Mouse (Mus musculus) MEL (cell line): ENCODE measurements around the gene Gm4792. TPM values are rescaled to one million over a fixed set of nuclear protein-coding genes. Genes with fewer than 3 reads are reported as not detected.
A peak's percentile ranks its signal among the peaks of the same experiment; 100 is the strongest.

Experiments
- DNase-seq: peaks from one replicate; pipeline ENCODE4 v3.0.0; 2011; ENCODE audit warnings: low read depth, low spot score
- H3K27ac ChIP-seq: 2 replicates; pipeline ENCODE4 v1.5.1; 2012; ENCODE audit warnings: low read depth, mild to moderate bottlenecking, control low read depth, low read length, moderate library complexity; ENCODE audit not compliant: control insufficient read depth
- H3K27me3 ChIP-seq, 2 experiments: fragments of 150-350 bp in 1 of 2; sonication (generic) in 1 of 2; 2 replicates each; pipeline ENCODE4 v1.6.1; 2012; ENCODE audit warnings: low read length in 2 of 2, mild to moderate bottlenecking in 2 of 2, improper control_type of control experiment in 1 of 2, moderate library complexity in 1 of 2; ENCODE audit not compliant: insufficient read depth in 2 of 2, control insufficient read depth in 1 of 2
- H3K36me3 ChIP-seq, 2 experiments: 2 replicates each; pipeline ENCODE4 v1.6.1; 2012 to 2014; ENCODE audit warnings: low read length in 2 of 2, improper control_type of control experiment in 1 of 2, inconsistent platforms in 1 of 2, mild to moderate bottlenecking in 1 of 2; ENCODE audit not compliant: insufficient read depth in 2 of 2, control insufficient read depth in 1 of 2
- H3K4me1 ChIP-seq, 2 experiments: fragments of 150-350 bp in 1 of 2; sonication (generic) in 1 of 2; 2 replicates each; pipeline ENCODE4 v1.6.1; 2012; ENCODE audit warnings: low read length in 2 of 2, improper control_type of control experiment in 1 of 2, mild to moderate bottlenecking in 1 of 2; ENCODE audit not compliant: insufficient read depth in 2 of 2, control insufficient read depth in 1 of 2
- H3K4me3 ChIP-seq, 2 experiments: fragments of 150-350 bp in 1 of 2; sonication (generic) in 1 of 2; 2 replicates each; pipeline ENCODE4 v1.5.1; 2012; ENCODE audit warnings: low read depth in 2 of 2, low read length in 2 of 2, mild to moderate bottlenecking in 2 of 2, moderate library complexity in 2 of 2, control low read depth in 1 of 2, improper control_type of control experiment in 1 of 2; ENCODE audit not compliant: control insufficient read depth in 1 of 2, insufficient read depth in 1 of 2
- H3K79me2 ChIP-seq: 2 replicates; pipeline ENCODE4 v1.6.1; 2012; ENCODE audit warnings: mild to moderate bottlenecking, low read length, moderate library complexity; ENCODE audit not compliant: control insufficient read depth, poor library complexity, insufficient read depth
- H3K9ac ChIP-seq: 2 replicates; pipeline ENCODE4 v1.6.1; 2012; ENCODE audit warnings: low read depth, mild to moderate bottlenecking, control low read depth, low read length, moderate library complexity; ENCODE audit not compliant: control insufficient read depth, poor library complexity, severe bottlenecking
- H3K9me3 ChIP-seq: fragments of 150-350 bp; sonication (generic); replicated peaks from 2 replicates; pipeline ENCODE4 v1.6.1; 2012; ENCODE audit warnings: mild to moderate bottlenecking, low read length, improper control_type of control experiment, moderate library complexity; ENCODE audit not compliant: insufficient read depth
- BHLHE40 ChIP-seq: IDR thresholded peaks from 2 replicates; pipeline ENCODE4 v1.6.1; 2012; ENCODE audit warnings: low read depth, mild to moderate bottlenecking, inconsistent platforms, low read length, improper control_type of control experiment, borderline replicate concordance
- CHD1 ChIP-seq: IDR thresholded peaks from 2 replicates; pipeline ENCODE4 v1.6.1; 2012; ENCODE audit warnings: low read depth, mild to moderate bottlenecking, inconsistent platforms, low read length, improper control_type of control experiment
- CHD2 ChIP-seq: IDR thresholded peaks from 2 replicates; pipeline ENCODE4 v1.6.1; 2011; ENCODE audit warnings: low read length, improper control_type of control experiment
- ELF1 ChIP-seq: IDR thresholded peaks from 2 replicates; pipeline ENCODE4 v1.6.1; 2014; ENCODE audit warnings: low read depth, mild to moderate bottlenecking, inconsistent platforms, low read length, improper control_type of control experiment, moderate library complexity
- EP300 ChIP-seq, 2 experiments: IDR thresholded peaks; 2 replicates each; pipeline ENCODE4 v1.6.1; 2011; ENCODE audit warnings: improper control_type of control experiment in 2 of 2, low read length in 2 of 2, low read depth in 1 of 2, mild to moderate bottlenecking in 1 of 2
- ETS1 ChIP-seq: IDR thresholded peaks from 2 replicates; pipeline ENCODE4 v1.6.1; 2012; ENCODE audit warnings: low read depth, mild to moderate bottlenecking, inconsistent platforms, low read length, improper control_type of control experiment, moderate library complexity
- GATA1 ChIP-seq: IDR thresholded peaks from 2 replicates; pipeline ENCODE4 v1.6.1; 2011; ENCODE audit warnings: low read depth, low read length, improper control_type of control experiment
- JUND ChIP-seq: IDR thresholded peaks from 2 replicates; pipeline ENCODE4 v1.6.1; 2011; ENCODE audit warnings: low read depth, mild to moderate bottlenecking, improper control_type of control experiment, low read length
- MAZ ChIP-seq: IDR thresholded peaks from 2 replicates; pipeline ENCODE4 v1.6.1; 2012; ENCODE audit warnings: low read depth, mild to moderate bottlenecking, inconsistent platforms, low read length, improper control_type of control experiment
- MEF2A ChIP-seq: IDR thresholded peaks from 2 replicates; pipeline ENCODE4 v1.6.1; 2014; ENCODE audit warnings: low read depth, mild to moderate bottlenecking, inconsistent platforms, low read length, improper control_type of control experiment; ENCODE audit not compliant: poor library complexity, insufficient replicate concordance, severe bottlenecking; ENCODE audit errors: extremely low read depth
- MXI1 ChIP-seq: IDR thresholded peaks from 2 replicates; pipeline ENCODE4 v1.6.1; 2011; ENCODE audit warnings: mild to moderate bottlenecking, low read depth, low read length, improper control_type of control experiment
- MYC ChIP-seq: IDR thresholded peaks from 2 replicates; pipeline ENCODE4 v1.6.1; 2011; ENCODE audit warnings: low read depth, mild to moderate bottlenecking, low read length, improper control_type of control experiment, moderate library complexity
- NRF1 ChIP-seq: IDR thresholded peaks from 2 replicates; pipeline ENCODE4 v1.6.1; 2014; ENCODE audit warnings: low read depth, mild to moderate bottlenecking, inconsistent platforms, low read length, improper control_type of control experiment, moderate library complexity; ENCODE audit not compliant: poor library complexity, insufficient read depth, severe bottlenecking
- POLR2AphosphoS2 ChIP-seq: IDR thresholded peaks from 2 replicates; pipeline ENCODE4 v1.6.1; 2011; ENCODE audit warnings: low read length, improper control_type of control experiment
- POLR2AphosphoS5 ChIP-seq: IDR thresholded peaks from 2 replicates; pipeline ENCODE4 v1.6.1; 2012; ENCODE audit warnings: low read depth, borderline replicate concordance, mild to moderate bottlenecking, inconsistent platforms, low read length, moderate library complexity, mixed read lengths
- SIN3A ChIP-seq: IDR thresholded peaks from 2 replicates; pipeline ENCODE4 v1.6.1; 2012; ENCODE audit warnings: low read length, improper control_type of control experiment, inconsistent platforms
- SMC3 ChIP-seq: IDR thresholded peaks from 2 replicates; pipeline ENCODE4 v1.6.1; 2011; ENCODE audit warnings: low read depth, low read length, improper control_type of control experiment
- TBP ChIP-seq: IDR thresholded peaks from 2 replicates; pipeline ENCODE4 v1.8.0; 2011; ENCODE audit warnings: low read depth, low read length, improper control_type of control experiment
- TCF12 ChIP-seq: IDR thresholded peaks from 2 replicates; pipeline ENCODE4 v1.6.1; 2014; ENCODE audit warnings: low read depth, mild to moderate bottlenecking, inconsistent platforms, low read length, improper control_type of control experiment, moderate library complexity
- UBTF ChIP-seq: IDR thresholded peaks from 2 replicates; pipeline ENCODE4 v1.6.1; 2012; ENCODE audit warnings: low read depth, mild to moderate bottlenecking, inconsistent platforms, low read length, improper control_type of control experiment, moderate library complexity, borderline replicate concordance; ENCODE audit not compliant: insufficient read depth
- USF1 ChIP-seq: IDR thresholded peaks from 2 replicates; pipeline ENCODE4 v1.6.1; 2014; ENCODE audit warnings: low read depth, mild to moderate bottlenecking, inconsistent platforms, low read length, improper control_type of control experiment, moderate library complexity
- USF2 ChIP-seq, 2 experiments: IDR thresholded peaks; 2 replicates each; pipeline ENCODE4 v1.6.1; 2011 to 2012; ENCODE audit warnings: improper control_type of control experiment in 2 of 2, low read length in 2 of 2, borderline replicate concordance in 1 of 2, inconsistent platforms in 1 of 2, low read depth in 1 of 2, mild to moderate bottlenecking in 1 of 2; ENCODE audit not compliant: insufficient read depth in 1 of 2
- ZC3H11A ChIP-seq: IDR thresholded peaks from 2 replicates; pipeline ENCODE4 v1.6.1; 2012; ENCODE audit warnings: low read depth, mild to moderate bottlenecking, inconsistent platforms, low read length, improper control_type of control experiment
- ZNF384 ChIP-seq: IDR thresholded peaks from 2 replicates; pipeline ENCODE4 v1.6.1; 2012; ENCODE audit warnings: low read depth, mild to moderate bottlenecking, inconsistent platforms, low read length, improper control_type of control experiment
- polyA plus RNA-seq, 2 experiments: library from polyadenylated mRNA; stranded (reverse) in 1 of 2; unstranded in 1 of 2; fragments of >175 nt in 1 of 2; fragments of >200 nt in 1 of 2; gene quantifications; 2 replicates each; pipeline versions ENCODE4 v1.2.1 to v1.2.4; 2012; ENCODE audit warnings: low replicate concordance in 2 of 2, low read depth in 1 of 2; ENCODE audit not compliant: insufficient read length in 2 of 2, insufficient read depth in 1 of 2, missing spikeins in 1 of 2
- total RNA-seq: library from RNA; depleted of rRNA; stranded (reverse); fragments of 300-350 nt; gene quantifications from 2 replicates; pipeline ENCODE4 v1.2.3, GENCODE M21; 2012

Gm4792 gene
- total and polyA plus RNA-seq, 3 experiments, result not detected

- Histone ChIP-seq H3K79me2 (no peaks in the 10 kb centered on the region), H3K27ac (no peak overlapping the region), H3K9ac (no peak overlapping the region), H3K9me3 (no peaks in the 10 kb centered on the region), H3K4me1 (no peaks in the 10 kb centered on the region), H3K27me3 (peaks cover 0 to 14% of the 10 kb centered on the region in 2 experiments; a peak in 3 of 4 replicates), H3K4me3 (no peak overlapping the region), H3K36me3 (no peaks in the 10 kb centered on the region)
- TF ChIP-seq CHD1 (no peak), MXI1 (no peak), UBTF (no peak), ZNF384 (no peak), USF1 (no peak), MEF2A (no peak), EP300 (IDR thresholded peaks at IDR 0.05; ENCODE audit: low read depth in 1 of 2, low read length in 2 of 2) (no peak), POLR2AphosphoS2 (no peak), POLR2AphosphoS5 (no peak), USF2 (IDR thresholded peaks at IDR 0.05; ENCODE audit: borderline replicate concordance in 1 of 2, insufficient read depth in 1 of 2, low read depth in 1 of 2, low read length in 2 of 2) (no peak)
- peak; percentile 17 for DNase-seq
These were observed 798 bp upstream of the Gm4792 start for GRCm38 (mm10) chr10:94299301-94299700.

GRCm38 (mm10) chr10:94295923-94296605 is 2.4 kb downstream of the Gm4792 start:
- Histone ChIP-seq H3K4me1 (no peaks in the 10 kb centered on the region), H3K27me3 (peaks cover 0 to 14% of the 10 kb centered on the region in 2 experiments; a peak in 3 of 4 replicates), H3K36me3 (no peaks in the 10 kb centered on the region), H3K9me3 (no peaks in the 10 kb centered on the region), H3K27ac (no peak overlapping the region), H3K4me3 (no peak overlapping the region), H3K9ac (no peak overlapping the region), H3K79me2 (no peaks in the 10 kb centered on the region)
- TF ChIP-seq TBP (no peak), SIN3A (no peak), MXI1 (no peak), GATA1 (no peak), ETS1 (no peak), TCF12 (no peak), NRF1 (no peak), USF1 (no peak), JUND (no peak), EP300 (IDR thresholded peaks at IDR 0.05; ENCODE audit: low read depth in 1 of 2, low read length in 2 of 2) (no peak), MAZ (no peak), MYC (no peak), BHLHE40 (no peak), CHD2 (no peak), POLR2AphosphoS2 (no peak), ELF1 (no peak), SMC3 (no peak), ZC3H11A (no peak)
- no peak for DNase-seq
